7 mouse cellular contexts compared by ENCODE assay signal in the genomic region with DNA sequence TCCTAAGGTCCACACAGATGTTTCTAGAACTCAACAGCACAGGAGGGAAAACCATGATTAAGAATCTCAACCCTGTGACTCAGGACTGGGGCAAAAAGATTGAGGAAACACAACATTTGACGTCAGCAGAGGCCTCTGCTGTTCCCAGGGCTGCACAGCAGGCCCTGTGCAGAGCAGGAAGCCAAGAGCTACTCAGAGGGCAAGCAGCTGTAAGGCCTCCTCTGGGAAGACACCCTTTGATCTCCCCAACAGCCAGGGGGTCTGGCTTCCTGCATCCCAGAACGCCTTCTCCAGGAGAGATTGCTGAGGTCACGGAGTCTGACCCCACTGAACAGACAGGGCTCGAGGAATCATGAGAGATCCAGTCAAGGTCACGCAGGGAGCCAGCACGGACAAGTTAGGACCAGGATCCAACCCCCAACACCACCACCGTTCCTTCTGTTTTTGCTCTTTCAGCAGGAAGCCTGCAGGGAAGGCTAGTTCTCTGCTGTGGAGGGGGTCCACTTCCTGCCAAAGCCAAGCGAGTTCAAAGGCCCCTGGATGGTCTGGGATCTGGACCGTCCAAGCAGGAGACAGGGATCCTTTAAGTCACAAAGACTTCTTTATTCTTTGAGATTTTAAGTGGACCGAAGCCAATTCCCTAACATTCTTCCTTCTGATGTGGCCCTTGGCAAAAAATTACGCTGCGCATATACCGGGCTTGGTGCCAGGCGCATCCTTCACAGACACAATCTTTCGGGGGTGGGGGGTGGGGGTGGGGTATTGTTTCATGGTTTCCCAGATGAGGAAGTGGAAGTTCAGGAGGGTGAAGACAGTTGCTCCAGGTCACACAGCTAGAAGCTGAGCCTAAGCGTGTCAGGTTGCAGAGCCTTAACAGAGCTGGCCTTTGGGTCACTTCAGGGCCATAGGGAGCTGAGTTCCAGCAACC. TPM values are rescaled to one million over a fixed set of nuclear protein-coding genes. Genes with fewer than 3 reads are reported as not detected.
A peak's percentile ranks its signal among the peaks of the same experiment; 100 is the strongest.
DNase-seq lines count a peak whose midpoint lies in the region; ATAC-seq and TF ChIP-seq lines count a peak whose summit lies in the region.

No protein-coding gene starts in this region.

- 0 out of 2 replicates have a peak, but pooled peaks have one; percentile 7 for TF ChIP-seq CTCF in intestine, postnatal 0 days (IDR thresholded peaks at IDR 0.05; ENCODE audit: low read depth)
- TF ChIP-seq CTCF in liver, postnatal 0 days (IDR thresholded peaks at IDR 0.05; ENCODE audit: low read depth), result no peak

- no peak for TF ChIP-seq EP300 in liver, postnatal 0 days (IDR thresholded peaks at IDR 0.05; ENCODE audit: low read depth)

- H3K27ac ChIP-seq in intestine, postnatal 0 days (ENCODE audit: low read depth, low read length), result peak overlapping the region; percentile 66
- peak overlapping the region; percentile 66 for H3K27ac ChIP-seq in liver, postnatal 0 days (ENCODE audit: low read depth)

- H3K4me1 ChIP-seq in intestine, postnatal 0 days (replicated peaks; ENCODE audit: control insufficient read depth, insufficient read depth, low read length), result no peaks in the 10 kb centered on the region
- 0 out of 2 replicates have a peak, but pooled peaks cover 5% of the 10 kb centered on the region for H3K4me1 ChIP-seq in liver, postnatal 0 days (ENCODE audit: insufficient read depth)

- no peak overlapping the region for H3K9ac ChIP-seq in intestine, postnatal 0 days (ENCODE audit: low read depth, low read length)
- H3K9ac ChIP-seq in liver, postnatal 0 days (replicated peaks), result no peak overlapping the region

- no peak overlapping the region for H3K4me3 ChIP-seq in intestine, postnatal 0 days (ENCODE audit: low read depth, low read length)
- H3K4me3 ChIP-seq in liver, postnatal 0 days (ENCODE audit: low read depth, low read length), result no peak overlapping the region

- peak; percentile 37; the same call in 1 of the 2 replicates for ATAC-seq in intestine, postnatal 0 days
- ATAC-seq in liver, postnatal 0 days, result peak; percentile 78

- DNase-seq in ZHBTc4 (ENCODE audit: low read depth, low spot score), result peak; percentile 55
- peak; percentile 28 for DNase-seq in c-Kit-positive CD71-negative TER-119-negative erythroid progenitor cells, embryonic 14.5 days (ENCODE audit: low read depth)
- peak; percentile 48 to 65 for DNase-seq in heart, adult 18-20 months
- DNase-seq in liver, postnatal 0 days, result peak; percentile 44
- peak; percentile 38 for DNase-seq in ovary, adult 18-20 months (ENCODE audit: low spot score)
- DNase-seq in cerebellum, adult 18-20 months, result no peak

- 44% methylated on average over 16 of the region's 16 CpGs for WGBS in intestine, postnatal 0 days
- WGBS in liver, postnatal 0 days (ENCODE audit: insufficient replicate concordance), result 50% methylated on average over 16 of the region's 16 CpGs

- H3K36me3 ChIP-seq in intestine, postnatal 0 days (ENCODE audit: control insufficient read depth, insufficient read depth), result no peaks in the 10 kb centered on the region
- no peaks in the 10 kb centered on the region for H3K36me3 ChIP-seq in liver, postnatal 0 days (replicated peaks; ENCODE audit: insufficient read depth, low read length)

- no peaks in the 10 kb centered on the region for H3K9me3 ChIP-seq in intestine, postnatal 0 days (ENCODE audit: control insufficient read depth)
- no peaks in the 10 kb centered on the region for H3K9me3 ChIP-seq in liver, postnatal 0 days (ENCODE audit: low read length)

- no peak overlapping the region for H3K4me2 ChIP-seq in intestine, postnatal 0 days (replicated peaks; ENCODE audit: low read depth)
- H3K4me2 ChIP-seq in liver, postnatal 0 days (ENCODE audit: low read depth, low read length), result no peak overlapping the region

- no peaks in the 10 kb centered on the region for H3K27me3 ChIP-seq in intestine, postnatal 0 days (replicated peaks; ENCODE audit: control insufficient read depth, insufficient read depth, low read length)
- 0 out of 2 replicates have a peak, but pooled peaks cover 3% of the 10 kb centered on the region for H3K27me3 ChIP-seq in liver, postnatal 0 days (ENCODE audit: insufficient read depth, low read length)

RNA-seq across cellular contexts. Expression of a gene that starts 34.2 kb away (rescaled TPM):
- total RNA-seq in heart, adult 18-20 months (2021), result 1 to 10 TPM; 9.9 TPM
- polyA plus RNA-seq in intestine, postnatal 0 days (2015; fragmentation: Nextera tagmentation; extraction: Ambion mirVana), result 12.6 and 12.9 TPM in 2 replicates
- 5.1 and 5.4 TPM in 2 replicates for polyA plus RNA-seq in liver, postnatal 0 days (2015; fragmentation: Nextera tagmentation; extraction: Ambion mirVana)

RNA-seq across cellular contexts. Expression of a gene that starts 43.3 kb away (rescaled TPM):
- 1 to 10 TPM; 1.1 to 1.3 TPM for total RNA-seq in heart, adult 18-20 months (2021)
- polyA plus RNA-seq in intestine, postnatal 0 days (2015; fragmentation: Nextera tagmentation; extraction: Ambion mirVana), result 2.1 and 2.8 TPM in 2 replicates
- 0.26 and 0.32 TPM in 2 replicates for polyA plus RNA-seq in liver, postnatal 0 days (2015; fragmentation: Nextera tagmentation; extraction: Ambion mirVana)

Comparison
In these comparisons a context has a peak if more than half of its experiments do, and no peak if none do; other contexts are left out.
1. DNase-seq: peak in ZHBTc4 (single experiment), c-Kit-positive CD71-negative TER-119-negative erythroid progenitor cells, embryonic 14.5 days (single experiment), heart, adult 18-20 months (2 of 2), liver, postnatal 0 days (single experiment) and ovary, adult 18-20 months (single experiment); none in cerebellum, adult 18-20 months (0 of 2).